Mouse (Mus musculus) heart, adult 2 months (tissue): ENCODE data around the gene Rnf149.

Source experiments
- CTCF ChIP-seq: fragments of 200-600 bp; IDR thresholded peaks from 2 replicates; pipeline ENCODE4 v1.8.1; 2022; ENCODE audit warnings: antibody characterized with exemption, mild to moderate bottlenecking, moderate library complexity
- EP300 ChIP-seq: fragments of 200-500 bp; IDR thresholded peaks from 2 replicates; pipeline ENCODE4 v1.6.1; 2011; ENCODE audit warnings: low read depth, low read length, control low read depth; ENCODE audit not compliant: insufficient read depth
- POLR2A ChIP-seq: fragments of 200-500 bp; IDR thresholded peaks from 2 replicates; pipeline ENCODE4 v1.6.1; 2011; ENCODE audit warnings: mild to moderate bottlenecking, low read depth, low read length, control low read depth; ENCODE audit not compliant: insufficient read depth

DNA sequence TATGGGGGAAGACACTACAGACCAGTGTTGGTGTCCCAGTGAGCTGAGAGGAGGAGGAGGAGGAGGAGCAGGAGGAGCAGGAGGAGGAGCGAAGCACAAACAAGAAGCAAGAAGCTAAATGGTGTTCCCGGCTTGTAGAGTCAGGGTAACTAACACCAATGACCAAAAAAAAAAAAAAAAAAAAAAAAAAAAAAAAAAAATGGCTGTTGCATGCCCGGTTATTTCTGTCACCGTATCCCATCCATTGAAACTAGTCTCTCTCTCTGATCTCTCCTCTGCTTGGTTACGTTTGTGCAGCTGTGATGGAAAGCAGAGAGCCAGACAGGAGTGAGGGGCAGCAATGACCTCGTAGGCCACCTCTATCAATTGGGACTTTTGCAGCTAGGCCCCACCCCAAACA is 38.3 kb upstream of the Rnf149 start:
- no peak for TF ChIP-seq CTCF
- TF ChIP-seq POLR2A: no peak
- no peak for TF ChIP-seq EP300
